Mouse (Mus musculus) CH12.LX (cell line): ENCODE results near the gene Il18. TPM values are rescaled to one million over a fixed set of nuclear protein-coding genes. Genes with fewer than 3 reads are reported as not detected.

Experiments used
- DNase-seq: peaks from one replicate; pipeline ENCODE4 v3.0.0-alpha.2; 2013; ENCODE audit errors: extremely low read depth
- H3K27ac ChIP-seq: 2 replicates; pipeline ENCODE4 v1.5.1; 2012; ENCODE audit warnings: low read depth, mild to moderate bottlenecking, control low read depth, moderate library complexity; ENCODE audit not compliant: insufficient read depth
- H3K27me3 ChIP-seq: replicated peaks from 2 replicates; pipeline ENCODE3; 2012; ENCODE audit warnings: inconsistent platforms
- H3K36me3 ChIP-seq, 2 experiments: replicated peaks in 1 of 2; 2 replicates each; pipeline versions ENCODE3 to v1.6.1; 2012; ENCODE audit warnings: inconsistent platforms in 1 of 2, low read length in 1 of 2, mild to moderate bottlenecking in 1 of 2, mixed read lengths in 1 of 2, moderate library complexity in 1 of 2; ENCODE audit not compliant: control insufficient read depth in 1 of 2, insufficient read depth in 1 of 2
- H3K4me1 ChIP-seq, 2 experiments: 2 replicates each; pipeline ENCODE4 v1.6.1; 2012; ENCODE audit warnings: inconsistent platforms in 1 of 2, moderate library complexity in 1 of 2; ENCODE audit not compliant: insufficient read depth in 2 of 2, control insufficient read depth in 1 of 2
- H3K4me2 ChIP-seq: 2 replicates; pipeline ENCODE4 v1.6.1; 2012; ENCODE audit warnings: low read depth, mild to moderate bottlenecking, control low read depth; ENCODE audit not compliant: poor library complexity, insufficient read depth, severe bottlenecking
- H3K4me3 ChIP-seq, 3 experiments: fragments of 150-350 bp in 1 of 3; sonication (generic) in 1 of 3; replicated peaks in 1 of 3; 2 replicates each; pipeline versions ENCODE3 to v1.5.1; 2011 to 2012; ENCODE audit warnings: low read depth in 2 of 3, low read length in 2 of 3, mild to moderate bottlenecking in 2 of 3, moderate library complexity in 2 of 3, control low read depth in 1 of 3, improper control_type of control experiment in 1 of 3, inconsistent platforms in 1 of 3, mixed read lengths in 1 of 3; ENCODE audit not compliant: poor library complexity in 1 of 3
- H3K79me2 ChIP-seq: replicated peaks from 2 replicates; pipeline ENCODE4 v1.6.1; 2012; ENCODE audit warnings: mild to moderate bottlenecking, moderate library complexity; ENCODE audit not compliant: control insufficient read depth, poor library complexity, insufficient read depth, severe bottlenecking; ENCODE audit errors: extremely low read depth
- H3K9ac ChIP-seq: 2 replicates; pipeline ENCODE4 v1.6.1; 2012; ENCODE audit warnings: low read depth, mild to moderate bottlenecking, control low read depth, moderate library complexity; ENCODE audit not compliant: insufficient read depth
- H3K9me3 ChIP-seq: replicated peaks from 2 replicates; pipeline ENCODE3; 2012; ENCODE audit warnings: low read length, inconsistent platforms, mixed read lengths
- BHLHE40 ChIP-seq: IDR thresholded peaks from 2 replicates; pipeline ENCODE4 v1.6.1; 2011; ENCODE audit warnings: mild to moderate bottlenecking, low read depth, low read length, improper control_type of control experiment
- CHD1 ChIP-seq: IDR thresholded peaks from 2 replicates; pipeline ENCODE4 v1.6.1; 2012; ENCODE audit warnings: low read depth, low read length, improper control_type of control experiment, inconsistent platforms
- CHD2 ChIP-seq: IDR thresholded peaks from 2 replicates; pipeline ENCODE4 v1.6.1; 2011; ENCODE audit warnings: low read length, improper control_type of control experiment
- E2F4 ChIP-seq: IDR thresholded peaks from 2 replicates; pipeline ENCODE4 v1.6.1; 2011; ENCODE audit warnings: low read depth, low read length, improper control_type of control experiment; ENCODE audit not compliant: insufficient replicate concordance
- ELF1 ChIP-seq: IDR thresholded peaks from 2 replicates; pipeline ENCODE4 v1.6.1; 2014; ENCODE audit warnings: low read depth, mild to moderate bottlenecking, inconsistent platforms, low read length, improper control_type of control experiment
- ETS1 ChIP-seq: conservative IDR thresholded peaks from 2 replicates; pipeline ENCODE4 v1.6.1; 2012; ENCODE audit warnings: low read depth, mild to moderate bottlenecking, inconsistent platforms, low read length, improper control_type of control experiment, moderate library complexity
- HCFC1 ChIP-seq: IDR thresholded peaks from 2 replicates; pipeline ENCODE4 v1.6.1; 2012; ENCODE audit warnings: low read depth, mild to moderate bottlenecking, inconsistent platforms, low read length, improper control_type of control experiment
- IRF4 ChIP-seq: IDR thresholded peaks from 2 replicates; pipeline ENCODE4 v1.6.1; 2014; ENCODE audit warnings: low read depth, mild to moderate bottlenecking, inconsistent platforms, low read length, improper control_type of control experiment
- JUN ChIP-seq: IDR thresholded peaks from 2 replicates; pipeline ENCODE4 v1.6.1; 2011; ENCODE audit warnings: low read depth, mild to moderate bottlenecking, low read length, improper control_type of control experiment, moderate library complexity; ENCODE audit not compliant: insufficient read depth
- KAT2A ChIP-seq: IDR thresholded peaks from 2 replicates; pipeline ENCODE4 v1.6.1; 2012; ENCODE audit warnings: low read length, improper control_type of control experiment, inconsistent platforms; ENCODE audit not compliant: insufficient replicate concordance
- MAFK ChIP-seq: IDR thresholded peaks from 2 replicates; pipeline ENCODE4 v1.6.1; 2011; ENCODE audit warnings: low read length, improper control_type of control experiment; ENCODE audit not compliant: insufficient replicate concordance
- MAZ ChIP-seq: IDR thresholded peaks from 2 replicates; pipeline ENCODE4 v1.6.1; 2012; ENCODE audit warnings: low read depth, mild to moderate bottlenecking, inconsistent platforms, low read length, improper control_type of control experiment, moderate library complexity
- MEF2A ChIP-seq: IDR thresholded peaks from 2 replicates; pipeline ENCODE4 v1.6.1; 2014; ENCODE audit warnings: low read depth, mild to moderate bottlenecking, inconsistent platforms, low read length, improper control_type of control experiment, borderline replicate concordance
- MXI1 ChIP-seq: IDR thresholded peaks from 2 replicates; pipeline ENCODE4 v1.6.1; 2011; ENCODE audit warnings: mild to moderate bottlenecking, low read depth, low read length, improper control_type of control experiment
- MYC ChIP-seq: IDR thresholded peaks from 2 replicates; pipeline ENCODE4 v1.6.1; 2011; ENCODE audit warnings: low read depth, mild to moderate bottlenecking, improper control_type of control experiment, low read length
- NRF1 ChIP-seq: IDR thresholded peaks from 2 replicates; pipeline ENCODE4 v1.6.1; 2014; ENCODE audit warnings: low read depth, mild to moderate bottlenecking, inconsistent platforms, low read length, improper control_type of control experiment, moderate library complexity
- PAX5 ChIP-seq: IDR thresholded peaks from 2 replicates; pipeline ENCODE4 v1.6.1; 2012; ENCODE audit warnings: low read length, inconsistent platforms, mixed read lengths
- POLR2AphosphoS2 ChIP-seq: IDR thresholded peaks from 2 replicates; pipeline ENCODE4 v1.6.1; 2011; ENCODE audit warnings: low read depth, low read length, improper control_type of control experiment
- RCOR1 ChIP-seq: conservative IDR thresholded peaks from 2 replicates; pipeline ENCODE4 v1.6.1; 2012; ENCODE audit warnings: low read depth, mild to moderate bottlenecking, inconsistent platforms, low read length, improper control_type of control experiment
- SIN3A ChIP-seq: IDR thresholded peaks from 2 replicates; pipeline ENCODE4 v1.6.1; 2012; ENCODE audit warnings: low read length, improper control_type of control experiment, inconsistent platforms
- SMC3 ChIP-seq: IDR thresholded peaks from 2 replicates; pipeline ENCODE4 v1.6.1; 2011; ENCODE audit warnings: low read depth, low read length, improper control_type of control experiment
- TBP ChIP-seq: conservative IDR thresholded peaks from 2 replicates; pipeline ENCODE4 v1.6.1; 2011; ENCODE audit warnings: low read depth, low read length, improper control_type of control experiment
- TCF12 ChIP-seq: IDR thresholded peaks from 2 replicates; pipeline ENCODE4 v1.6.1; 2014; ENCODE audit warnings: low read depth, mild to moderate bottlenecking, inconsistent platforms, low read length, improper control_type of control experiment
- UBTF ChIP-seq: IDR thresholded peaks from 2 replicates; pipeline ENCODE4 v1.6.1; 2012; ENCODE audit warnings: low read depth, mild to moderate bottlenecking, inconsistent platforms, low read length, improper control_type of control experiment, moderate library complexity
- USF2 ChIP-seq: conservative IDR thresholded peaks from 2 replicates; pipeline ENCODE4 v1.6.1; 2011; ENCODE audit warnings: low read depth, low read length, improper control_type of control experiment
- ZC3H11A ChIP-seq: IDR thresholded peaks from 2 replicates; pipeline ENCODE4 v1.6.1; 2012; ENCODE audit warnings: low read depth, mild to moderate bottlenecking, inconsistent platforms, low read length, improper control_type of control experiment
- ZMIZ1 ChIP-seq: IDR thresholded peaks from 2 replicates; pipeline ENCODE4 v1.6.1; 2012; ENCODE audit warnings: low read depth, mild to moderate bottlenecking, inconsistent platforms, low read length, improper control_type of control experiment
- ZNF384 ChIP-seq: IDR thresholded peaks from 2 replicates; pipeline ENCODE4 v1.6.1; 2012; ENCODE audit warnings: low read depth, low read length, improper control_type of control experiment, inconsistent platforms
- dilution Hi-C: fragments of 300-500 bp; cut with MboI; formaldehyde crosslinking; loops from 2 replicates; pipeline ENCODE4 v1.14.3; 2020; ENCODE audit warnings: low sequenced_read_pairs; ENCODE audit not compliant: extremely low pct_unique_long_range_greater_than_20kb, extremely low pct_ligation_motif_present
- in situ Hi-C: fragments of 300-500 bp; cut with MboI; formaldehyde crosslinking; loops from 3 replicates; pipeline ENCODE4 v1.14.3; 2019; ENCODE audit warnings: low sequenced_read_pairs, low pct_ligation_motif_present, low pct_unique_long_range_greater_than_20kb, mixed read lengths
- polyA plus RNA-seq: library from polyadenylated mRNA; unstranded; fragments of >175 nt; gene quantifications from 2 replicates; pipeline ENCODE4 v1.2.1, GENCODE M21; 2012; ENCODE audit warnings: low read depth; ENCODE audit not compliant: insufficient read length
- total RNA-seq, 2 experiments: library from RNA; depleted of rRNA; stranded (reverse); fragments of 300-350 nt in 1 of 2; fragments of >200 nt in 1 of 2; gene quantifications; 2 replicates each; pipeline ENCODE4 v1.2.3; 2012 to 2014

The Il18 gene
- total and polyA plus RNA-seq, 3 experiments = 0.56 to 0.98 (median 0.59) TPM

DNA sequence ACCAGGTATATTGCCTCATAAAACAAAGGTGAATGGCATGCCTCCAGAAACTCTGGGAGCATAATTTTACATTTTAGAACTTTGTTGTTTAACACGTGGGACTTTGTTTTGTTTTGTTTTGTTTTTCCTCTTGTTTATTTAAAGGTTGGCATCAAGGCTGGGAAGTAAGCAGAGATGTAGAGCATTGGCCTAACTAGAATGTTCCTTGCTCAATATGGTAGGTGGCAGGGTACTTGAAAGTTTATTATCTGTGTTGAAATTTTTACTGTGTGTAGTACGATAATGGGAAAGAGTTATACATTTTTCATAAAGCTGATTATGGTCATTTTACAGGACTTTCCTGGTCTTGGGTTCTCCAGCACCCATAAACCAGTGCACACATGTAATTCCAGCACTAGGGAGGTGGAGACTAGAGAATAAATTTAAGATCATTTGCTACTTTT, 7.3 kb downstream of the Il18 start:
- dilution Hi-C loops (no loop called here), in situ Hi-C loops (no loop called here)
- H3K27ac ChIP-seq = no peak overlapping the region
- no peak overlapping the region for H3K9ac ChIP-seq
- DNase-seq = no peak
- H3K27me3 ChIP-seq = peaks cover 2% of the 10 kb centered on the region
- H3K4me3 ChIP-seq = no peak overlapping the region
- H3K4me2 ChIP-seq = no peak overlapping the region
- TF ChIP-seq IRF4 (no peak), CHD2 (no peak), CHD1 (no peak), SMC3 (no peak), NRF1 (no peak), SIN3A (no peak), ZMIZ1 (no peak), JUN (no peak), PAX5 (no peak), MXI1 (no peak), BHLHE40 (no peak), UBTF (no peak), USF2 (no peak), TCF12 (no peak), E2F4 (no peak), RCOR1 (no peak)
- no peaks in the 10 kb centered on the region for H3K4me1 ChIP-seq
- H3K36me3 ChIP-seq = no peaks in the 10 kb centered on the region
- H3K9me3 ChIP-seq = peaks cover 4% of the 10 kb centered on the region
- H3K79me2 ChIP-seq = no peaks in the 10 kb centered on the region

GRCm38 (mm10) chr9:50565173-50565572, 10.5 kb downstream of the Il18 start:
- no peaks in the 10 kb centered on the region for H3K36me3 ChIP-seq
- DNase-seq = no peak
- H3K4me3 ChIP-seq = no peak overlapping the region
- no peaks in the 10 kb centered on the region for H3K79me2 ChIP-seq
- H3K9me3 ChIP-seq = peaks cover 4% of the 10 kb centered on the region
- dilution Hi-C loops = no loop called here
- no peaks in the 10 kb centered on the region for H3K4me1 ChIP-seq
- H3K9ac ChIP-seq = no peak overlapping the region
- H3K27me3 ChIP-seq = peaks cover 2% of the 10 kb centered on the region
- H3K4me2 ChIP-seq = no peak overlapping the region
- in situ Hi-C loops = no loop called here
- no peak overlapping the region for H3K27ac ChIP-seq
- no peak for TF ChIP-seq MXI1
- TF ChIP-seq POLR2AphosphoS2 = no peak
- TF ChIP-seq MEF2A = no peak
- no peak for TF ChIP-seq SIN3A
- TF ChIP-seq MAFK = no peak
- TF ChIP-seq MYC = no peak
- TF ChIP-seq TBP = no peak
- no peak for TF ChIP-seq MAZ
- no peak for TF ChIP-seq HCFC1
- TF ChIP-seq ETS1 = no peak
- TF ChIP-seq ZNF384 = no peak
- TF ChIP-seq ELF1 = no peak
- no peak for TF ChIP-seq ZC3H11A
- no peak for TF ChIP-seq KAT2A
